Mouse (Mus musculus): ENCODE data around the gene Apeh. TPM values are rescaled to one million over a fixed set of nuclear protein-coding genes. Genes with fewer than 3 reads are reported as not detected.
A peak's percentile ranks its signal among the peaks of the same experiment; 100 is the strongest.

Apeh gene
- polyA plus RNA-seq, 2 experiments = 150 to 153 TPM

DNA sequence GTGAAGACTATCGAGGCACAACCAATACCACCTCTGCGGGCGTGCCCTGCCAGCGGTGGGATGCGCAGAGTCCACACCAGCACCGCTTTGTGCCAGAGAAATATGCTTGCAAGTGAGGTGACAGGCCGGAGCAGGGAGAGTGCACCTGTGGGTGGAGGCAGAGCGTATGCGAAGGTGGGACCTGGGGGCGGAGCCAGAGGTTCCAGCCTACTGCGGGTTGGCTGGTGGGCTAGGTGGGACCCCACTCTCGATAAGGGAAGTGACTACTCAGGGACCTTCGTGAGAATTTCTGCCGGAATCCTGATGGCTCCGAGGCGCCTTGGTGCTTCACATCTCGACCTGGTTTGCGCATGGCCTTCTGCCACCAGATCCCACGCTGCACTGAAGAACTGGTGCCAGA is 11.9 kb downstream of the Apeh start:
- peak overlapping the region; percentile 100 for H3K27ac ChIP-seq
- H3K4me2 ChIP-seq (ENCODE audit: low read depth) = peak overlapping the region; percentile 96
- TF ChIP-seq EP300 (IDR thresholded peaks at IDR 0.05; ENCODE audit: low read depth) = no peak
- 0 out of 2 replicates have a peak, but pooled peaks have one; percentile 12 for TF ChIP-seq CTCF (IDR thresholded peaks at IDR 0.05; ENCODE audit: low read depth)
- H3K9me3 ChIP-seq (ENCODE audit: control insufficient read depth, low read length) = no peaks in the 10 kb centered on the region
- peaks cover 52 to 76% of the 10 kb centered on the region in 2 experiments for H3K4me1 ChIP-seq (replicated peaks; ENCODE audit: control insufficient read depth in 2 of 2, insufficient read depth in 2 of 2, low read length in 1 of 2)
- H3K27me3 ChIP-seq (ENCODE audit: control insufficient read depth, insufficient read depth, low read length) = no peaks in the 10 kb centered on the region
- DNase-seq (ENCODE audit: low read depth in 3 of 3, low spot score in 3 of 3) (no peak), ATAC-seq (ENCODE audit: insufficient read depth) (no peak)
- peaks cover 42% of the 10 kb centered on the region for H3K36me3 ChIP-seq (replicated peaks; ENCODE audit: control insufficient read depth, insufficient read depth, low read depth)
- H3K9ac ChIP-seq (replicated peaks) = peak overlapping the region; percentile 65
- 11% methylated on average over 19 of the region's 19 CpGs for WGBS (ENCODE audit: insufficient replicate concordance)
- H3K4me3 ChIP-seq (ENCODE audit: insufficient read depth in 1 of 2, low read depth in 2 of 2, low read length in 2 of 2) = peak overlapping the region; percentile 6 to 36

DNA sequence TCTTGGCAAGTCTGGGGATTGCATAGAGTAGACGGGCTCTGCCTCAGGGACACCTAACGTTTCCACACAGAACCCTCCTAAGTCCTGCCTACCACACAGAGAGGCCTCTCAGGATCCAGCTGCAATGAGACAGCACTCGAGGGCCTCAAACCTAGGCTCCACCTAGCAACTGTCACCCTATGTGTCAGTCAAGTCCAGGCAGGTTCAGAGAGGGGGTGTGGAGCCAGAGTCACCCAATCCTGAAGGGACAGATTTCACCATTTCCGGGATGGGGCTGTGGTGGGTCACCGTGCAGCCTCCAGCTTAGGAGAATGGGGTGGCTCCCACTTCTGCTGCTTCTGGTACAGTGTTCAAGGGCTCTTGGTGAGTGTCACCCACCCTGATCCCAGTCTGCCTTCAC is 14.2 kb downstream of the Apeh start, which contains the start of gene Mst1:
Mst1 (plus strand) TSS at position 269 of the 400 bp plus-strand sequence.
- Histone ChIP-seq H3K4me3 (ENCODE audit: insufficient read depth in 1 of 2, low read depth in 2 of 2, low read length in 2 of 2) (peak within 1 kb of the TSS; percentile 96 to 97), H3K4me1 (replicated peaks; ENCODE audit: control insufficient read depth in 2 of 2, insufficient read depth in 2 of 2, low read length in 1 of 2) (peaks cover 53 to 69% of the 10 kb centered on the region in 2 experiments), H3K9me3 (ENCODE audit: control insufficient read depth, low read length) (no peaks in the 10 kb centered on the region), H3K27me3 (ENCODE audit: control insufficient read depth, insufficient read depth, low read length) (no peaks in the 10 kb centered on the region), H3K9ac (replicated peaks) (peak within 1 kb of the TSS; percentile 99), H3K27ac (peak within 1 kb of the TSS; percentile 100), H3K4me2 (ENCODE audit: low read depth) (peak within 1 kb of the TSS; percentile 96), H3K36me3 (replicated peaks; ENCODE audit: control insufficient read depth, insufficient read depth, low read depth) (peaks cover 37% of the 10 kb centered on the region)
- DNase-seq (ENCODE audit: low read depth in 3 of 3, low spot score in 3 of 3) = peak; percentile 91 to 94 (median 93)
- WGBS (ENCODE audit: insufficient replicate concordance) = 10% methylated on average over 5 of the region's 5 CpGs
- no peak for TF ChIP-seq CTCF (IDR thresholded peaks at IDR 0.05; ENCODE audit: low read depth)
- TF ChIP-seq EP300 (IDR thresholded peaks at IDR 0.05; ENCODE audit: low read depth) = no peak
- ATAC-seq (ENCODE audit: insufficient read depth) = peak; percentile 85

DNA sequence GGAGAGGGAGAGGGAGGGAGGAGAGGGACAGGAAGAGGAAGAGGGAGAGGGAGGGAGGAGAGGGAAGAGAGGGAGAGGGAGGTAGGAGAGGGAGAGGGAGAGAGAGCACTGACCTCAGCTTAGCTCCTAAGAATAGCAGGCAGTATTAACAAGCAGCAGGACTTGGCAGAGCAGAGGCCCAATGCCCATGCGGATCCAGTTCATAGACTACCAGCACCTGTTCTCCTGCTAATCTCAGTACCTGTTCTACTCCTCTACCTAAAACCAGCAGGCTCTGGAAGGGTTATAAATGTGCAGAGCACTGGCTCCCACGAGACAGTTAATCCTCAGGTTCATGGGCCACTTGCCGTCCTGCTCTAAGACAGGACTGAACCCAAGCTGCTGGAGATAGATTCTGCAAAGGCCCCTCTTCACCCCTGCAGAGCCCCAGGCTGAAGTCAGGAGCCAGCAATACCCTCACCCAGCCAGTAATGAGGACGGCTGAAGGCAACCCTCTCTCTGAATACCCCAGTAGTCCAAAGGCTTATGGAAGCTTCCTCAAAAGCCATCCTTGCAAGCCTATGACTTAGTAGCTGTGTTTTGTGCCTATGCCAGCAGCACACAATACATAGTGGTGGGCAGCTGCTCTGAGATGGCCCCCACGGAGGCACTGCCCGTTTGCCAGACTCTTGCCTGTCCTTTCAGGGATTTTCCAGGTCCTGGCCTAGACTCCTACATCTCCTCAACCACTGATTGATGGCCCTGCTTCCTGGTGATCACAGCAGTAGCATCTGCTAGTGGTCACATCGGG is 21.1 kb downstream of the Apeh start:
- Histone ChIP-seq H3K4me2 (ENCODE audit: low read depth) (no peak overlapping the region), H3K36me3 (replicated peaks; ENCODE audit: control insufficient read depth, insufficient read depth, low read depth) (peaks cover 79% of the 10 kb centered on the region), H3K9ac (replicated peaks) (no peak overlapping the region), H3K4me1 (replicated peaks; ENCODE audit: control insufficient read depth in 2 of 2, insufficient read depth in 2 of 2, low read length in 1 of 2) (peaks cover 5 to 18% of the 10 kb centered on the region in 2 experiments; a peak in 3 of 4 replicates), H3K9me3 (ENCODE audit: control insufficient read depth, low read length) (no peaks in the 10 kb centered on the region), H3K27ac (no peak overlapping the region), H3K4me3 (ENCODE audit: insufficient read depth in 1 of 2, low read depth in 2 of 2, low read length in 2 of 2) (no peak overlapping the region), H3K27me3 (ENCODE audit: control insufficient read depth, insufficient read depth, low read length) (no peaks in the 10 kb centered on the region)
- ATAC-seq (ENCODE audit: insufficient read depth) = no peak
- whole genome bisulfite sequencing (ENCODE audit: insufficient replicate concordance) = 79% methylated on average over 7 of the region's 7 CpGs
- DNase-seq (ENCODE audit: low read depth in 3 of 3, low spot score in 3 of 3) = no peak
- TF ChIP-seq CTCF (IDR thresholded peaks at IDR 0.05; ENCODE audit: low read depth) (no peak), EP300 (IDR thresholded peaks at IDR 0.05; ENCODE audit: low read depth) (no peak)

DNA sequence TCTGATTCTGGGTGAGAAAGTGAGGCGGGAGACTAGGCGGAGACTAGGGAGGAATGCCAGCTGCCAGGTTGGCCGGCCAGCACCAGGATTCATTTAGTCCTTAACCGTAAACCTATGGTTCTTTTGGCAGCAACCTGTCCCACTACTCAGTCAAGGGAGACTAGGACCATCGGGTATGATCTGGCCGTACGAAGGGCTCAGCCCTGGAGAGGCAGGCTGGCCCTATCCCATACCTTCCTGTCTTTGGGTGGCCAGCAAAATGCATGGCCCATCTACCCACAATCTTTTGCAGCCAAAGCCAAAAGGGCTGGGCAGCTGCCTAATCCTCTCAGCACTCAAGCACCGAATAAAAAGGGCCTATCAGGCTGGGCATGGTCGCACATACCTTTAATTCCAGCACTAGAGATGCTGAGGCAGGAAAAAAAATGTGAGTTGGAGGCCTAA is 21.9 kb downstream of the Apeh start:
- WGBS (ENCODE audit: insufficient replicate concordance) = 87% methylated on average over 9 of the region's 9 CpGs
- ATAC-seq (ENCODE audit: insufficient read depth) = no peak
- Histone ChIP-seq H3K27ac (no peak overlapping the region), H3K4me2 (ENCODE audit: low read depth) (no peak overlapping the region), H3K4me3 (ENCODE audit: insufficient read depth in 1 of 2, low read depth in 2 of 2, low read length in 2 of 2) (no peak overlapping the region), H3K9me3 (ENCODE audit: control insufficient read depth, low read length) (no peaks in the 10 kb centered on the region), H3K9ac (replicated peaks) (no peak overlapping the region), H3K4me1 (replicated peaks; ENCODE audit: control insufficient read depth in 2 of 2, insufficient read depth in 2 of 2, low read length in 1 of 2) (peaks cover 5 to 10% of the 10 kb centered on the region in 2 experiments; a peak in 3 of 4 replicates), H3K36me3 (replicated peaks; ENCODE audit: control insufficient read depth, insufficient read depth, low read depth) (peaks cover 87% of the 10 kb centered on the region), H3K27me3 (ENCODE audit: control insufficient read depth, insufficient read depth, low read length) (no peaks in the 10 kb centered on the region)
- no peak for DNase-seq (ENCODE audit: low read depth in 3 of 3, low spot score in 3 of 3)
- no peak for TF ChIP-seq CTCF (IDR thresholded peaks at IDR 0.05; ENCODE audit: low read depth)

DNA sequence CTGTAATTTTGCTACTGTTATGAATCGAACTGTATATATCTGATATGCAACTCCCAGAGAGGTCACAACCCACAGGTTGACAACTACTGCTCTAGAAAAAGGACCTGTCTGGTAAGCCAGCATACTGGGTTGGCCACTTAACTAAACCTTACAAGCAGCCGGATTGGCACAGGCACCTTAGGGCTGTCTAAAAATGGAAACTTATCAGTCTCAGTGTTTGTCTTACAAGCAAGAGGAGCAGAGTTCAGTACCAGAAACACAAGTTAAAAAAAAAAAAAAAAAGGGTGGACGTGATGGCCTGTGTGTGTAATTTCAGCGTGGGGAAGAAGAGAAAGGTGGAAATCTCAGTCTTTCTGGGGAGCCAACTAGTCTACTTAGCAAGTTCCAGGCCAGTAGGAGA is 22.6 kb downstream of the Apeh start:
- ATAC-seq (ENCODE audit: insufficient read depth) = no peak
- Histone ChIP-seq H3K4me1 (replicated peaks; ENCODE audit: control insufficient read depth in 2 of 2, insufficient read depth in 2 of 2, low read length in 1 of 2) (peaks cover 0 to 7% of the 10 kb centered on the region in 2 experiments; a peak in 1 of 4 replicates), H3K36me3 (replicated peaks; ENCODE audit: control insufficient read depth, insufficient read depth, low read depth) (peaks cover 89% of the 10 kb centered on the region), H3K27ac (no peak overlapping the region), H3K9me3 (ENCODE audit: control insufficient read depth, low read length) (no peaks in the 10 kb centered on the region), H3K4me2 (ENCODE audit: low read depth) (no peak overlapping the region), H3K27me3 (ENCODE audit: control insufficient read depth, insufficient read depth, low read length) (no peaks in the 10 kb centered on the region), H3K4me3 (ENCODE audit: insufficient read depth in 1 of 2, low read depth in 2 of 2, low read length in 2 of 2) (no peak overlapping the region), H3K9ac (replicated peaks) (no peak overlapping the region)
- TF ChIP-seq CTCF (IDR thresholded peaks at IDR 0.05; ENCODE audit: low read depth) (no peak), EP300 (IDR thresholded peaks at IDR 0.05; ENCODE audit: low read depth) (no peak)
- WGBS (ENCODE audit: insufficient replicate concordance) = 79% methylated on average over 4 of the region's 4 CpGs
- no peak for DNase-seq (ENCODE audit: low read depth in 3 of 3, low spot score in 3 of 3)

All from liver, embryonic 14.5 days (tissue).